Mouse (Mus musculus) thymus, postnatal 14 days (tissue): ENCODE data around the gene Ptprg.

Source experiments
- DNase-seq: peaks from one replicate; pipeline ENCODE4 v3.0.0; 2021

Ptprg gene

GRCm38 (mm10) chr14:11687541-11687940 lies 134.2 kb downstream of the Ptprg start:
- DNase-seq, result no peak

GRCm38 (mm10) chr14:11688142-11688541 lies 134.8 kb downstream of the Ptprg start:
- DNase-seq, result no peak

- DNase-seq, result no peak
These were observed 136.7 kb downstream of the Ptprg start for GRCm38 (mm10) chr14:11690066-11690465.

GRCm38 (mm10) chr14:11691531-11691930 lies 138.2 kb downstream of the Ptprg start:
- no peak for DNase-seq

GRCm38 (mm10) chr14:11698880-11699279 lies 145.5 kb downstream of the Ptprg start:
- DNase-seq, result no peak

- no peak for DNase-seq
These were observed 146.3 kb downstream of the Ptprg start for GRCm38 (mm10) chr14:11699654-11700053.

- DNase-seq, result no peak
These were observed 148.4 kb downstream of the Ptprg start for GRCm38 (mm10) chr14:11701516-11702249.

GRCm38 (mm10) chr14:11702770-11703477 lies 149.6 kb downstream of the Ptprg start:
- no peak for DNase-seq

- no peak for DNase-seq
These were observed 151.5 kb downstream of the Ptprg start for GRCm38 (mm10) chr14:11704871-11705270.

- DNase-seq, result no peak
These were observed 156.0 kb downstream of the Ptprg start for GRCm38 (mm10) chr14:11709352-11709751.

GRCm38 (mm10) chr14:11709798-11710197 lies 156.5 kb downstream of the Ptprg start:
- DNase-seq, result no peak

GRCm38 (mm10) chr14:11710410-11711122 lies 157.2 kb downstream of the Ptprg start:
- no peak for DNase-seq

- DNase-seq, result no peak
These were observed 158.8 kb downstream of the Ptprg start for GRCm38 (mm10) chr14:11712146-11712545.

GRCm38 (mm10) chr14:11716230-11716629 lies 162.9 kb downstream of the Ptprg start:
- no peak for DNase-seq

GRCm38 (mm10) chr14:11718201-11718600 lies 164.9 kb downstream of the Ptprg start:
- DNase-seq, result no peak

- DNase-seq, result no peak
These were observed 165.9 kb downstream of the Ptprg start for GRCm38 (mm10) chr14:11719259-11719658.

GRCm38 (mm10) chr14:11722101-11722500 lies 168.8 kb downstream of the Ptprg start:
- DNase-seq, result no peak

GRCm38 (mm10) chr14:11723876-11724275 lies 170.5 kb downstream of the Ptprg start:
- DNase-seq, result no peak

- DNase-seq, result no peak
These were observed 178.0 kb downstream of the Ptprg start for GRCm38 (mm10) chr14:11731223-11731920.

- DNase-seq, result no peak
These were observed 179.0 kb downstream of the Ptprg start for GRCm38 (mm10) chr14:11732376-11732775.

- no peak for DNase-seq
These were observed 190.4 kb downstream of the Ptprg start for GRCm38 (mm10) chr14:11743726-11744125.

GRCm38 (mm10) chr14:11752678-11753077 lies 199.3 kb downstream of the Ptprg start:
- DNase-seq, result no peak

GRCm38 (mm10) chr14:11754656-11755055 lies 201.3 kb downstream of the Ptprg start:
- DNase-seq, result no peak
